Mouse (Mus musculus) frontal cortex, postnatal 25 days (tissue): Measurements from ENCODE around the gene Tcta.
"Not testable (repeated sequence)": the region's sequence is repeated elsewhere in the genome, so short reads cannot be mapped to it uniquely, and the experiment has no call there.

ENCODE experiments used
- DNase-seq, 2 experiments: peaks; one replicate each; pipeline ENCODE4 v3.0.0; 2022; ENCODE audit warnings: low spot score in 2 of 2

The Tcta gene

DNA sequence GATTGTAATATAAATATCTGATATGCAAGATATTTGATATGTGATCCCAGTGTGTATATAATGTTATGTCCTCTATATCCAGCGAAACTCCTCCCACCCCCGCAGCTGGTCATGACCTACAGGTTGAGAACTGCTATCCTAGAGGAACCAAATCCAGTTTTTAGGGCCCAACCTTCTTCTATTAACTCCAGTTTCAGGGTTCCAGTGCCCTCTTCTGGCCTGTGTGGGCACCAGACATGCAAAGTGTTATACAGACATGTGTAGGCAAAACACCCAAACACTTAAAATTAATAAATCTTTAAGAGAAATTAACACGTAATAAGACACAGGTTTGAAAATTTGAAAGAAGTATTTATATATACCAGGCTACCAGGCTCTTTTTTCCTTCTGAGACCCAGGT lies 11.6 kb upstream of the Tcta start:
- no peak for DNase-seq

DNA sequence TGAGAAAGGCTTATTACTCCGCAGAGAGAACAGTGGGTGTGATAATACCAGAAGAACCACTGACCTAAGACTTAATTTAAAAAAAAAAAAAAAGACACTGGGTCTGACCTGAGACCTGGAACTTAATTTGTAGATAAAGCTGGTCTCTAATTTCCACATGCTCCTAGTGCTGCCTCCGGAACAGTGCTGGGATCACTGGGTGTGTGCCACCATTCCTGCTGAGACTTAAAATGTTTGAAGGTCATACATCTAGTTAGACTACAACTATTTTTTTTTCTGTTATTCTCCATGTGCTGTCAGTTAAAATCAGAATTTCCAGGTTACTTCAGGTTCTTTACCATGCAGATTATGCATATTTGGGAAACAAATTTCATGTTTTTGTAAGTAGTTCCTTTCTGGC lies 2.2 kb upstream of the Tcta start:
- DNase-seq, result no peak

DNA sequence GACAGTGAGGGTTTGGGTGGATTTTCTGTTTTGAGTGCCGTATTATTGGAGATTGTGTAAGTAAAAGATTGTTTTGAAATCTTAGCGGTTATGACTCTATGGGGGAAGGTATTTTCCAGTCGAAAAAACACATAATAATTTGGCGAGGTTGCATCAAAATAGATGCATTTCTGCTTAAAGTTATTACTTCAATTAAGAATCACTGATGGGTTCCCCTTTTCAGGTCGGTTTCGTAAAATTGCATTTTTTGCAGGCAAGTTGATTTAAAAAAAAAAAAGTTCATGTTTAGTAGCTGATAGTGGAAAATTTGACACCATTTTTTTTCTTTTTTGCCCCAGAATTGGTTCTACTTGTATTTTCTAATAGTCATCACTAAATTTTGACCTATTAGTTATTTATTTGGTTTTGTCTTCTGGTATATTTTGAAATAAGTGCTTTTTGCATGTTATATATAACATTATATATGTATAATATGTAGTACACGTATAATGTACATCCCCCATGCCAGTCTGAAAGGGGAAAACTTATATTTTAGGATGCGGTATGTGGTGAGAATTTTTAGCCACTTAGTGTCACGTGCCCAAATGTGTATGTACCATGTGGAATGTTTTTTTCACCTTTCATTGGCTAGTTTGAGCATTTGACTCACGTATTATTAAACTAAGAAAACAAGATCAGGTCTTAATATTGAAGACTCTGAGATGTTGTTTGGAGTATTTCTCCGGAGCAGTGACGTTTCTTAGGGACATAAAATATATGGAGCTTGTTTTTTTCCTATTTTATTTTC lies 1.3 kb upstream of the Tcta start:
- DNase-seq, result no peak

DNA sequence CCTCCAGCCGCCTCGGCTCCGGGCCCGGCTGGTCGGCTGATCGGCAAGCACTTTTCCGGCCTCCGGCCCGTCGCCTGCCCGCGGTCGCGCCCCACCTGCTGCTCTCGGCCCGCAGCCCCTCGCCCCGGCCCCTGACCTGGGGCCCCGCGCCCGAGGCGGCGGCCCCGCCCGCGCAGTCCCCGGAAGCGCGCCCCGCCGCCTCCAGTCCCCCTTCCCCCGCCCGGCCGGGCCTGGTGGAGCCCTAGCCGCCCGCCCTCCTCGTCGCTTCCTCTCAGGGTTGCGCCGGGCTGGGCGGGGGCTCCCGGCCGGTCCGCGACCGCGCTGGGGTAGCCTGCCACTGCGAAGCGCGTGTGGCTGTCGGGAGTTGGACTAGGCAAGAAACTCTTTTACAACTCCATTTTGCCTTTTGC lies 616 bp upstream of the Tcta start:
- peak in 1 of 2 experiments; percentile 26 for DNase-seq

DNA sequence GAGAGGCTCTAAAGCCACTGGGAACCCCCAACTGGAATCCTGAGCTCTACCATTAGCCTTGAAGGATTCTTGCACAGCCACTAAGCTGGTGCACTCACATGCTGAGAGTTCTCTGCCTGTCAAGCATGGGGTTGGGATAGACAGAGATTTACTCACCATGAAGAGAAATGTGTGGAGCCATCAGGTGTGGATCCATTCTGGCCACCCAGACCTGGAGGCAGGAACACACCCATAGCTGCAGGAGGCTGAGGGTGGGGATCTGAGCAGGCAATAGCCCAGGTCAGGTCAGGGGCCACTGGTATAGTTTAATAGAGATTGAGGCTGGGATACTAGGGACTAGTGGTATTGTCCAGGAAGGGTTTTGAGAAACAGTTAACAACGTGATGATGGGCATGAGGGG lies 790 bp downstream of the Tcta start:
- DNase-seq, result no peak

DNA sequence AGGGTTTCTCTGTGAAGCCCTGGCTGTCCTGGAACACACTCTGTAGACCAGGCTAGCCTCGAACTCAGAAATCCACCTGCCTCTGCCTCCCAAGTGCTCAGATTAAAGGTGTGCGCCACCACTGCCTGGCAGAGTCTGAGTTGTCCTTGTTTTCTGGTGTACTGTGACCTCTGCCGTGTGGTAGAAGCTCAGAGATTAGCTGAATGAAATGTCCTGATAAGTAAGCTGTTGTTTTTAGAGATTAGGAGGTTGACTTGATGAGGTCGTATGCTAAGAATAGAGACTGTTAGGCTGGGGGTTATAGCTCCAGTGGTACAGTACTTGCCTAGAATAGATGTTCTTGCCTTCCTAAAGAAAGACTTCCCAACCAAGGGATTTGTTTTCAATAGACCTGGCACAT lies 1.2 kb downstream of the Tcta start:
- DNase-seq, result no peak

DNA sequence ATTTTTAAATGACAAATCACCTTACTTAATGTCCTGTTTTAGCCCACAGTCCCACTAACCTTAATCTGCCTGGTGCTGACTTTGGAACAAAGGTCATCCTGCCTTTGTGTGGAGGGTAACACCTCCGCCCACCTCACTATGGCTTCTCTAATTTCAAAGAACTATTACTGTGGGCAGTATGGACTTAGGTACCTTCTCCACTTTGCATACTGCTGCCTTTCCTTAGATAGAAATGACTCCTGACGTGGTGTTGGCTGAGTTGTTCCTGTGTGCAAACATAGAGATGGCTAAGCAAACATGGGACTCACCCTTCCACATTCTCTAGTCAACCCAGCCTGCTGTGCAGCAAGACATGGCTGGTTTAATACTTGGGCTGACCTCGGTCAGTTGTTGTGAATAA lies 4.1 kb downstream of the Tcta start:
- DNase-seq, result no peak

DNA sequence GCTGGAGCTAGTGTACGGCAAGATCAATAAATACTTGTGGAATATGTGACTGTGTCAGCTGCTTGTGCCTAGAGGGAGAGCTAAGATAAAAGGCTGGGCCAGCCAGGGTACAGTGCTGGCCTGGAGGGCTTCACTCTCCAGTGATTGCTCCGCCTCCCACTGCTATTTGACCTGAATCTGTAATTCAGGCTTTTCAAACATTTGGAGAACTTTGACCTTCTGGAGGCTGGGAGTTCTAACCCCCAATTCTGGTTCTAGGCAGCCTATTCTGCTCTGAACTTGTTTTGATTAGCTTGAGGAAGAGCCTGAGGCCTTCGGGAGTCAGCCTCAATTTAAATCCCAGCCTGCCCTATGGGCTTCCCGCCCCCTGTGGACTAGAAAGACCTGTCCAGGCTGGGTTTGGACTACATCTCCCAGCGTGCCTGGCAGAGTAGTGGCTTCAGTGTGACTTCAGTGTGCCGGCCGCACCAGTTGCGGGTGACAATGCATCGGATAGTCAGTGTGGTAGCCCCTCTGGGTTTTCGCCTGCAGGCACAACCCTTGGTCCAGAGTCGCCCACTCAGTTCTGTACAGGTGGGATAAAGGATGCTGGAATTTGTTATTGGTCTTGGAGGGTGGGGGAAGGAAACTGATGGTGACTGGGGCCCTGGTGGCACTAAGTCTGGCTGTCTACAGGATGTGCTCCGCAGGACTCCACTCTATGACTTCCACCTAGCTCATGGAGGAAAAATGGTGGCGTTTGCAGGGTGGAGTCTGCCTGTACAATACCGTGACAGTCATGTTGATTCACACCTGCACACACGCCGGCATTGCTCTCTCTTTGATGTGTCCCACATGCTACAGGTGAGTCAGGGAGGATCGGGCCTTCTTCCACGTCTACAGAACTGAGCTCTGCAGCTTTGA lies 9.3 kb downstream of the Tcta start, which contains the start of gene Amt:
TSS of gene Amt (plus strand) at position 401 of the 903 bp plus-strand sequence.
- DNase-seq, result peak in 1 of 2 experiments; percentile 32

DNA sequence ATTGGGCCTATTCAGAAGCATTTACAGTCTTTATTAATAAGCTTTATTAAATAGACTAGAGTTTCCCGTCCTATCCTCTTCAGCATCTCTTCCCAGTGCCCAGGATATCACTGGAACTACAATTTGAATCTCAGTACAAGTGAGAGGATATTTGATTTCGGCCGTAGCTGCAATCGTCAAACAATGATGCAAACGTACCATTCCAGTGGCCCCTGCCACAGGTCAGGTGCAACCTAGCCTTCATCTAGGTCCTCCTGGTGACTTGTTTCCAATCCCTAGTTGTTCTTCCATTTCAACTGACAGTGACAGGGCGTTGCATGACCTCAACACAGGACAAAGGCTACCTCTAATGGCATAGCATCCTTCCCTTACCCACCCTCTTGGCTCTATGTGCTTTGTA lies 15.2 kb downstream of the Tcta start:
- DNase-seq, result no peak

DNA sequence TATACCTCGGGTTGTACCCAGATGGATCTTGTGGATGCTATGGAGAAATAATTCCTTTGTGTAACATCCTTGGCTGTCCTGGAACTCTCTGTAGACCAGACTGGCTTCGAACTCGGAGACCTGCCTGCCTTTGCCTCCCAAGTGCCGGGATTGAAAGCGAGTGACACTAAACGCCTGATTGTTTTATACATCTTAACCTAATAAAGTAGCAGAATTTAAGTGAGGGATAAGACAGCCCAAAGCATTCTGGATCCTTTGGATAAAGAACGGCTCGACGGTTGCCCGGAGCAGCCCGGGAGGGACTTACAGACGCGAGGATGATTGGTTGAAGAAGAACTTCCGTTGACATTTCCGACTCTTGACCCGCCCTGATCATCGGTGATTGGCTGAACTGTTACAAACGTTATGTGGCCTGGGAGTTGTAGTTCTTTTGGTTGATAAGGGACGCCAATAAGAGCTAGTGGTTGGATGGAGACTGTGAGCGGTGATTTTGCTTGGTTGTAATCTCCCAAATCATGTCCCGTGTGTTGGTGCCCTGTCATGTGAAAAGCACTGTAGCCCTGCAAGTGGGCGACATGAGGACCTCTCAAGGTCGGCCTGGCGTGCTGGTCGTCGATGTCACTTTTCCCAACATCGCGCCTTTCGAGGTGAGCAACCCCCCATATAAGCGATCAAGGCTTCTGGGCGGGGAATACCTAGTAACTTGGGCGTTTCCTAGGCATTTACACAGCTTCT lies 15.8 kb downstream of the Tcta start, which contains the start of gene Nicn1:
TSS of gene Nicn1 (plus strand) at position 414 of the 735 bp plus-strand sequence.
- peak; percentile 82 to 88 for DNase-seq

DNA sequence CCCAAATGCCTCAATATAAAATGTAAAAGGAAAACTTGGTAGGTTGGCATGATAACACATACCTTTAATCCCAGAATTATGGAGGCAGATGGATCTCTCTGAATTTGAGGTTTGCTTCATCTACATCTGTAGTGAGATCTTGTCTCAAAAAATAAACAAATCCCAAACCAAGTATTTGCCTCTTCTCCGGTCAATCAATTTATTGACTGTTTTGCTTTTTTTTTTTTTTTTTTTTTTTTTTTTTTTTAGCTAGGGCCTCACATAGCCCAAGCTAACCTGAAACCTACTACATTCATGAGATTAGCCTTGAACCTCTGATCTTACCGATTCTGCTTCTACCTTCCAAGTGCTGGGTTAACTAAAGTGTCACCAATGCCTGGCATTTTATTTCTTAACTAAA lies 16.6 kb downstream of the Tcta start:
- no peak for DNase-seq

DNA sequence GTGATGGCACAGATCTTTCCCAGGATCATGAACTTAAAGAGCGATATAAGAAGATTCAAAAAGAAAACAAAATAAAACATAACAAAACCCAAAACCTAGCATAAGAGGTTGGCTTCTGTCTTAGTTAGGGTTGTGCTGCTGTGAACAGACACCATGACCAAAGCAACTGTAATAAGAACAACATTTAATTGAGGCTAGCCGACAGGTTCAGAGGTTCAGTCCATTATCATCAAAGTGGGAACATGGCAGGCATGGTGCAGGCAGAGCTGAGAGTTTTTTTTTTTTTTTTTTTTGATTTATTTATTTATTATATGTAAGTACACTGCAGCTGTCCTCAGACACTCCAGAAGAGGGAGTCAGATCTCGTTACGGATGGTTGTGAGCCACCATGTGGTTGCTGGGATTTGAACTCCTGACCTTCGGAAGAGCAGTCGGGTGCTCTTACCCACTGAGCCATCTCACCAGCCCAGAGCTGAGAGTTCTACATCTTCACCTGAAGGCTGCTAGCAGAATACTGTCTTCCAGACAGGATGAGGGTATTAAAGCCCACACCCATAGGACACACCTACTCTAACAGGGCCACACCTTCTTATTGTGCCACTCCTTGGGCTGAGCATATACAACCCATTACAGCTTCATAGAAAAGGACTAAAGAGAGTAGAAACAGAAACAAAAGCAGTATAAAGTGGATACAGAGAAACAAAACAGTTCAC lies 18.3 kb downstream of the Tcta start:
- not testable (repeated sequence) for DNase-seq

DNA sequence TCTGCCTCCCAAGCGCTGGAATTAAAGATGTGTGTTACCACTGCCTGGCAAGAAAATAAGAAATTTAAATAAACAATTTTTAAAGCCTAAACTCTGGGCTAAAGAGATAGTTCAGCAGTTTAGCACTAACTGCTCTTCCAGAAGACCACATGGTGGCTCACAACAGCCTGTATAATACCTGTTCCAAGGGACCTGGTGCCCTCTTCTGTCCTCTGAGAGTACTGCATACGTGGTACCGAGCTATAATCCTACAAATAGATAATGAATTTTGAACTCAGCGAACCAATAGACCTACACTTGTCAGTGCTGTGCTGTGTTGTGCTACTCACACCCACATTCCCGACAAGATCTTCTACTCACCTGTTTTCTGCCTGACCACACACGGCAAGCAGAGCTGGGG lies 21.6 kb downstream of the Tcta start:
- peak; percentile 47 to 50 for DNase-seq

DNA sequence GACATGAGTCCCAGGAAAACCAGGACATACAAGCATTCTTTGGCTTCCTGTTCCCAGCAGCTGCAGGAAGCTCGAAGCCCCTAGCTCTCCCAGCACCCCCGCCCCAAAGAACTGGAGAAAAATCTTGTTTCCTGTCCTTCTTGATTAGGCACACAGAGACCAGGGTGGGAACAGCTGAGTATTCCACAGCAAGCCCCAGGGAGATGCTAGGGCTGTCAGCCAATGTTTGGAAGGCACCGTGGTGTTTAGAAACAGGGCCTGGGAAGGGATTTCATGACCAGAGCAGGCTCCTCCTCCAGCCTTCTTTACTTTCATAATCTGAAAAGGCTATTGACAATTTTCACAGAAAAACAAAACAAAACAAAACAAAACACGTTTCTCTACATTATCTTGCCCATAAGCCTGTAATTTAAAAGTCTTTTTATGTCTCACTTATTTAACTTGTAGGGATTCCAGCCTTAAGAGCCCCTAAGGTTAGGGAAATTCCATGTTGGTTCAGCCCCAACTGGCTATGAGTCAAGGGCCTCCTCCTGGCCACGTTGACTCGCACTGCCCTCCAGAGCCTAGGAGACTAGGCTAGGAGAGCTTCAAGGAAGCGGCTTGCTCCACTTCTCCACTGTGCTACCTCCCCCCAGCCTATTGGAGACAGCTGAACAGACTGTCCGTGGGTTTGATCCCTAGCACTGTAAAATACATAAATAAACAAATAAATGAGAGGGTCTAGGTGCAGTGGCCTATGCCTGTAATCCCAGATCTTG lies 25.7 kb downstream of the Tcta start:
- DNase-seq, result no peak

DNA sequence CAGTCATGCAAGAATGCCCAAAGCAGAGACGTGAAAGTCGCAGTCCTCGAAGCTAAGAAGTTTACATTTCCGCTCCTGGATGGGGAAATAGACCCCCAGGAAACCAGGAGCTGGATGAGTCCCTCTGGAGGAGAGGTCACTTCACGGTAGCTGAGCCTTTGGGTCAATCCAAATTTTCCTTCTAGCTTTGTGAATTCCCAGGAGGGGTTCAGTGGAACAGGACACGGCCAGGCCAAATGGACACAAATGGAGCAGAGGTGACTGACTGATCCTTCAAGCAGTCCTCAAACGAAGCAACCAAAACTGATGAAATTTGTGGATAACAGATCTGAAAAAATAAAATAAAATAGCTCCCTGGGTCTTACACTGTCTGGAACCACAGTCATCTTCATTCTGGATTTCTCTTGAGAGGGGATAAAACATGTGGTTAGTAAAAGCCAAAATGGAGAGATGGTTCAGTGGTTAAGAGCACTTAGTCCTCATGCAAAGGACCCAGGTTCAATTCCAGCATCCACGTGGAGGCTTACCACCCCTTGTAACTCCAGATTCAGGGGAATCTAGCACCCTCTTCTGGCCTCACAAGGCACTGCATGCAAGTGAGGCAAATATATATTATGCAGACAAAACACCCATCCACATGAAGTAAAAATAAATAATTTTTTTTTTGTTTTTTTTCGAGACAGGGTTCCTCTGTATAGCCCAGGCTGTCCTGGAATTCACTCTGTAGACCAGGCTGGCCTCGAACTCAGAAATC lies 27.1 kb downstream of the Tcta start:
- DNase-seq, result no peak

DNA sequence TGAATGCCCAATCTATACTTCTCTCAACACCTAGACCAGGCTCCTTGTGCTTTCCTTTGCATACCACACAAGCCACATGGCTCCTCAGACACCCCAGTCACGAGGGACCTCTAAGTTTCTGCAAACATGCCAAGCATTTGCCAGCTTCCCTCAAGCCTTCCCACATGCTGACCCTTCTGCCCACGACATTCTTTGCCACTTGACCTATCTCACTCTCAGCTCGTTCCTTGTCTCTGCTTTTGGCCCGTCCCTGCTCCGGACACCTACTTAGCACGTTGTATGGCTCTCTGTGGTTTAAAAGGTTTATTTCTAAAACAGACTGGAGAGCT lies 30.7 kb downstream of the Tcta start:
- no peak for DNase-seq

DNA sequence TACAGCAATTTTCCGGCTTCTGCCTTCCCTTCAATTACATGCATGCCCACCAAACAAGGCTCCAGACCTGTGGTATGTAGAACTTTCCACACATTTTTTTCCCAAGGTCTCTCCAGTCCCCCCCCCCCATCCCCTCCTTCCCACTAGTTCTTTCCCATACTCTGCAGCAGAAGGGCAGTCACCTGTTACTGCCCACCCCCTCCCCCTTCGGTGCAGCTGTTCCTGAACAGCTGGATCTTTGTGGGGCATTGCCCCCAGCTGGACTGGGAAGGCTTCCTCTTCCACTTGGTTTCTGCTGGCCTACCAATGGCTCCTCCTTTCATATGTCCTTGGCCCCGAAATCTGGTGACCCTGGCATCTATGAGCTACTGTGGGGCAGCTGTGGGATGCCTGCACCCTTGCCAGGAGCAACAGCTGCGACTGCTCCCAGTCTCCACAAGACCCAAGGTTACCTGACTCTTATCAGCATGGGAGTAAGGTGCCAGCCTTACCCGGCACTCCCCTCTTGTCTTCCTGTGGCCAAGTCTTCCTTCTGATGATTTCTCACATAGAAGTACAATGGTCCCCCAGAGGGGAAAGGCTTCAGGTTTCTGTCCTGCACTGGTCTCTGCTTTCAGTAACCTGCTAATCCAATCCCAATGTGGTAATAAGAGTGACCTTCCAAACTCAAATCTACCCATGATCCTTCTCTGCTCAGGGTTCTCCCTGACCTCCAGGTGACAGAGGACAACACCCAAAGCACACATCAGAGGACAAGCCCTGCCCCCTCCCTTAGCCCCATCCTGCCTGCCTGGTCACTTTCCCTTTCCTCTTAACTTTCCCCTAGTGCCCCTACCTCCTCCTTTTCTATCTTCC lies 31.3 kb downstream of the Tcta start:
- no peak for DNase-seq

DNA sequence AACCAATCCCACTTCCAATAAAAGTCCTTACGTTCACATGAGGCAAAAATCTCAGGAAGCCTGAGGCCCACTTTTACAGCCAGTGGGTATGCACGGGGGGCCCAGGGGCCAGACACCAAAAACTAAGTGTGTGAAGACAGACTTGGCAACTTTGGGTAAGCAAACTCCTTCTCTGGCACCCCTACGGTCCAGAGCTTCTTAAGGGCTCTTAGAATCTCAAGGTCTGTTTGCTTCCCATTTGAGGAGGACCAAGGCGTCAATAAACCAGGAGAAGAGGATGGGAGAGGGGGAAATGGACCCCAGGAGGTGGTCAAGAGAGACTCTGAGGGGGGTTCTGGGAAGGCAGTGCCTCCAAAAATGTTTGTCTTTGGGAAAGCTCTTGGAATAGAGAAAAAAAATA lies 32.5 kb downstream of the Tcta start:
- no peak for DNase-seq

DNA sequence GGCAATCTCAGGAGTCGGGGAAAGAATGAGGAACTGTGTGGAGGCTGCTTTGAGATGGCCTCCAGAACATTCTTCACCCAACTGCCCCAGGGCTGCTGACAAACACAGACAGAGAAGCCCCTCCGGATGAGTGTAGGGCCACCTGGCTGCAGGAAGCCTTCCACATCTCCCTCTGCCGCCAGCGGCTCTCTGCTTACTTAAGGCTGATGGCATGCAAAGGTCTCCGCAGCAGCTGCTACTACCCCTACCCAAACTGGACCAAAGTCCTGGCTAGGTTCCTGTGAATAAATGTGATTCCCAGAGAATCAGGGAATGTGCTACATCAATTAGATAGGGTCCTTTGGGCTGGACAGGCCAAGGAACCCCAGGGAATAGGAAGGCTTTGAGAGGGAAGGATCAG lies 33.3 kb downstream of the Tcta start:
- no peak for DNase-seq
